Mouse (Mus musculus) liver, adult 2 months (tissue): ENCODE measurements around the gene Mlxip. TPM values are rescaled to one million over a fixed set of nuclear protein-coding genes. Genes with fewer than 3 reads are reported as not detected.

Source experiments
- DNase-seq: peaks from one replicate; pipeline ENCODE4 v3.0.0-alpha.2; 2011; ENCODE audit warnings: low read depth, low spot score; ENCODE audit errors: extremely low read depth
- H3K27ac ChIP-seq: fragments of 200-500 bp; replicated peaks from 2 replicates; pipeline ENCODE4 v1.5.1; 2012; ENCODE audit warnings: low read depth, mild to moderate bottlenecking, control low read depth, inconsistent platforms, low read length; ENCODE audit not compliant: insufficient read depth
- H3K27me3 ChIP-seq: fragments of 200-500 bp; 2 replicates; pipeline ENCODE4 v1.6.1; 2012; ENCODE audit warnings: mild to moderate bottlenecking, moderate library complexity, low read length, inconsistent platforms; ENCODE audit not compliant: control insufficient read depth, insufficient read depth
- H3K36me3 ChIP-seq: fragments of 200-500 bp; 2 replicates; pipeline ENCODE4 v1.6.1; 2012; ENCODE audit warnings: low read length, inconsistent platforms; ENCODE audit not compliant: control insufficient read depth, insufficient read depth
- H3K4me1 ChIP-seq: fragments of 200-500 bp; 2 replicates; pipeline ENCODE4 v1.6.1; 2011; ENCODE audit warnings: low read length; ENCODE audit not compliant: control insufficient read depth, insufficient read depth
- H3K4me3 ChIP-seq: fragments of 200-500 bp; 2 replicates; pipeline ENCODE4 v1.5.1; 2011; ENCODE audit warnings: low read depth, mild to moderate bottlenecking, control low read depth, low read length, moderate library complexity; ENCODE audit not compliant: insufficient read depth
- H3K79me2 ChIP-seq: fragments of 200-500 bp; 2 replicates; pipeline ENCODE4 v1.6.1; 2012; ENCODE audit warnings: inconsistent platforms, mild to moderate bottlenecking, low read length, moderate library complexity; ENCODE audit not compliant: control insufficient read depth, insufficient read depth
- H3K9ac ChIP-seq: fragments of 200-500 bp; 2 replicates; pipeline ENCODE4 v1.6.1; 2012; ENCODE audit warnings: low read depth, mild to moderate bottlenecking, control low read depth, inconsistent platforms, low read length
- CTCF ChIP-seq: fragments of 200-500 bp; IDR thresholded peaks from 2 replicates; pipeline ENCODE4 v1.5.1; 2011; ENCODE audit warnings: low read depth, low read length, control low read depth
- POLR2A ChIP-seq: fragments of 200-500 bp; IDR thresholded peaks from 2 replicates; pipeline ENCODE4 v1.6.1; 2011; ENCODE audit warnings: low read length, control low read depth; ENCODE audit not compliant: insufficient read depth; ENCODE audit errors: extremely low read depth
- WGBS: fragments of 180-500 bp; shearing (Covaris S2); methylation state at CpG from one replicate; pipeline ENCODE4 v1.1.7; 2018; 5-methylcytosine and 5-hydroxymethylcytosine counted together
- polyA plus RNA-seq: library from polyadenylated mRNA; depleted of rRNA; stranded (reverse); fragments of >200 nt; gene quantifications from 2 replicates; pipeline ENCODE4 v1.2.3, GENCODE M21; 2012
- total RNA-seq: library from RNA; depleted of rRNA; stranded (reverse); fragments of >200 nt; gene quantifications from 2 replicates; pipeline ENCODE4 v1.2.3, GENCODE M21; 2014

Gene Mlxip
- total and polyA plus RNA-seq, 2 experiments = 2.0 to 5.1 TPM

GRCm38 (mm10) chr5:123377120-123377955 is 17.3 kb upstream of the Mlxip start:
- 0 out of 2 replicates have a peak, but pooled peaks cover 2% of the 10 kb centered on the region for H3K4me1 ChIP-seq
- WGBS = 58% methylated on average over 15 of the region's 15 CpGs
- peak; percentile 78 for TF ChIP-seq CTCF
- TF ChIP-seq POLR2A = no peak
- H3K27ac ChIP-seq = peak overlapping the region; percentile 84
- no peaks in the 10 kb centered on the region for H3K79me2 ChIP-seq
- DNase-seq = peak; percentile 58
- no peak overlapping the region for H3K4me3 ChIP-seq
- H3K27me3 ChIP-seq = no peaks in the 10 kb centered on the region
- H3K36me3 ChIP-seq = peaks cover 4% of the 10 kb centered on the region; the same call in 1 of the 2 replicates
- peak overlapping the region; percentile 23; the same call in 1 of the 2 replicates for H3K9ac ChIP-seq

DNA sequence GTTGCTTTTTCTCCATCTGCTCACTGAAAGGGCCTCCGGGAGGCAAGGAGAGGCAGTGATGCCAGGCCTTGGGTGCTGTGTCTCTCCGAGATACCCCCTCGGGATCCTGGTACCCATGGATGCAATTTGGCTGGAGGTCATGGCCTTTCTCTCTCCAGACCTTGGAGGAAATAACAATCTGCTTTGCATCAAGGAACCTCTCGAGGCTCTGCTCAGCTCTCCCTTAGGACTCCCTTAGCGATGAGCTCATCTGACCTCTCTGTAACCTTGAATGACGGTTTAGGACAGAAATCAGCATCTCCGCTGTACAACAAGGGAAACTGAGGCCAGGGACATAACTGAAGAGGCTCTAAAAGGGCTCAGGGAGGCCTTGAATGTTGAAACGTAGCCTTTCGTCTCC is 15.9 kb upstream of the Mlxip start:
- no peak overlapping the region for H3K27ac ChIP-seq
- WGBS = 88% methylated on average over 9 of the region's 9 CpGs
- 0 out of 2 replicates have a peak, but pooled peaks cover 2% of the 10 kb centered on the region for H3K4me1 ChIP-seq
- no peak overlapping the region for H3K4me3 ChIP-seq
- no peaks in the 10 kb centered on the region for H3K79me2 ChIP-seq
- H3K27me3 ChIP-seq = no peaks in the 10 kb centered on the region
- H3K9ac ChIP-seq = no peak overlapping the region
- TF ChIP-seq POLR2A (no peak), CTCF (no peak)
- no peak for DNase-seq
- H3K36me3 ChIP-seq = no peaks in the 10 kb centered on the region

- no peaks in the 10 kb centered on the region for H3K79me2 ChIP-seq
- H3K36me3 ChIP-seq = no peaks in the 10 kb centered on the region
- no peak overlapping the region for H3K4me3 ChIP-seq
- H3K27ac ChIP-seq = no peak overlapping the region
- 0 out of 2 replicates have a peak, but pooled peaks cover 2% of the 10 kb centered on the region for H3K4me1 ChIP-seq
- H3K27me3 ChIP-seq = no peaks in the 10 kb centered on the region; the same call in 1 of the 2 replicates
- DNase-seq = no peak
- H3K9ac ChIP-seq = no peak overlapping the region
- no peak for TF ChIP-seq CTCF
- TF ChIP-seq POLR2A = no peak
- WGBS = 67% methylated on average over 5 of the region's 5 CpGs
These were observed 15.1 kb upstream of the Mlxip start for GRCm38 (mm10) chr5:123379504-123379931.

- H3K27ac ChIP-seq = no peak overlapping the region
- no peaks in the 10 kb centered on the region for H3K79me2 ChIP-seq
- TF ChIP-seq CTCF = no peak
- no peak for TF ChIP-seq POLR2A
- no peaks in the 10 kb centered on the region; the same call in 1 of the 2 replicates for H3K27me3 ChIP-seq
- DNase-seq = no peak
- H3K36me3 ChIP-seq = no peaks in the 10 kb centered on the region
- 26% methylated on average over 20 of the region's 20 CpGs for WGBS
- no peak overlapping the region for H3K4me3 ChIP-seq
- no peak overlapping the region for H3K9ac ChIP-seq
- 0 out of 2 replicates have a peak, but pooled peaks cover 2% of the 10 kb centered on the region for H3K4me1 ChIP-seq
These were observed 12.6 kb upstream of the Mlxip start for GRCm38 (mm10) chr5:123381968-123382367.

- no peaks in the 10 kb centered on the region; the same call in 1 of the 2 replicates for H3K27me3 ChIP-seq
- H3K4me3 ChIP-seq = no peak overlapping the region
- 90% methylated on average over 8 of the region's 8 CpGs for WGBS
- no peaks in the 10 kb centered on the region for H3K4me1 ChIP-seq
- no peak overlapping the region for H3K27ac ChIP-seq
- no peak for DNase-seq
- TF ChIP-seq CTCF = no peak
- TF ChIP-seq POLR2A = no peak
- H3K9ac ChIP-seq = no peak overlapping the region
- no peaks in the 10 kb centered on the region for H3K36me3 ChIP-seq
- H3K79me2 ChIP-seq = no peaks in the 10 kb centered on the region
These were observed 11.9 kb upstream of the Mlxip start for GRCm38 (mm10) chr5:123382686-123383085.

DNA sequence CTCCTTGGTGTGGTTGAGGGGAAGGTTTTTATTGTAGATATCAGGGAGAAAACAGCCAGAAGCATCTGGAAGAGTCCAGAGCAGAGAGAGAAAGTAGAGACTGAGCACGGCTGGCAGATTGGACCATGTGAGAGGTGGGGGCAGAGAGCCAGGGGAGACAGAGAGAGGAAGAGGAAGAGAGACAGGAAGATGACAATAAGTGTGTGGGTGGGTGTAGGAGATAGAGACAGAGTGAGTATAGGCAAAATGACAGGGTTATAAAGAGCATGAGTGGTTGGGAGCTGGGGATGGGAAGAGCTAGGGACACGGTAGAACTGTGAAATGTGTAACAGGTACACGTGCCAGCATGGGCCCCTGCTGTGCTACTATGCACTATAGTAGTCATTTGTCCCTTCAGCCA is 6.1 kb upstream of the Mlxip start:
- Histone ChIP-seq H3K27me3 (no peaks in the 10 kb centered on the region; the same call in 1 of the 2 replicates), H3K9ac (no peak overlapping the region), H3K4me3 (no peak overlapping the region), H3K36me3 (no peaks in the 10 kb centered on the region), H3K79me2 (no peaks in the 10 kb centered on the region), H3K4me1 (no peaks in the 10 kb centered on the region), H3K27ac (no peak overlapping the region)
- TF ChIP-seq CTCF (no peak), POLR2A (no peak)
- no peak for DNase-seq
- 55% methylated on average over 3 of the region's 3 CpGs for WGBS
